ENCODE assay signal across 17 mouse cellular contexts in the genomic region with DNA sequence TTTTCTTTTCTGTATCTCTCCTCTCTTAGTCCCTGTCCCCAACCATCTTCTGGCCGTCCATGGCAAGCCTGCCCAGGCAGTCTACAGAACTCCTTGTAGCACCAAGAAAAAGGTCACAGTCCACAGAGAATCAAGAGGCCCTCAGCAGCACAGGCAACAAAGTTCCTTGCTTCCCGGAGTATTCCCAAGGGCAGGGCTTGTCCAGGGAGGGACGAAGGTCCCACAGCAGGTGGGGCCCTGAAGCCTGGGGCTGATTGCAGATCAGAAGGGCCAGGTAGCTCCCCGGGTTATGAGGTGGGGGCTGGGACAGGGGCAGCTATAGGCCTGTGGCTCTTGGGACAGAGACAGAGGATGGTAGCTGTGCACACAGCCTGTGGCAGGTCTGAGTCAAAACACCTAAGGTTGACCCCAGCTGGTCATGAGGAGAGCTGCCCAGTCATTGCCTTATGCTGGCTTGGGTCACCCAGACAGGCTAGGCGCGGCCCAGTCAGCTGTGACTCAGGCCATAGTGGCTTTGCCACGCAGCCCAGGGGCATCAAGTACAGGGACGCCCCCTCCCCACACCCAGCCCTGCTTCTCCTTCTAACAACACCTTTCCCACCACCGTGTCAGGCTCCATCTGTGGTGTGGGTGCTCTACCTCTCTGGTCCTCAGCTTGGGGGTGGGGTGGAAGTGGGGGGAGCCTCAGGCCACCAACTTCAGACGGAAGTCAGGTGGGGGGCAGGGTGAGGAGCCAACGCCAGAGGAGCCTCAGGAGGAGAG. TPM values are rescaled to one million over a fixed set of nuclear protein-coding genes. Genes with fewer than 3 reads are reported as not detected.
A peak's percentile ranks its signal among the peaks of the same experiment; 100 is the strongest.
DNase-seq lines count a peak whose midpoint lies in the region; ATAC-seq and TF ChIP-seq lines count a peak whose summit lies in the region.
"Had no signal": no experiment of that assay in that cellular context is flagged by ENCODE, and none has a peak within 500 bp of the region (broad histone marks: within the 10 kb centered on the region; RNA-seq: fewer than 3 reads in every experiment).

Gene Lif (plus strand): TSS at position 712 of the 762 bp plus-strand sequence.

- H3K9me3 ChIP-seq in forebrain, embryonic 12.5 days: no peaks in the 10 kb centered on the region
- H3K9me3 ChIP-seq in forebrain, embryonic 10.5 days: no peaks in the 10 kb centered on the region
- no peaks in the 10 kb centered on the region for H3K9me3 ChIP-seq in liver, embryonic 11.5 days (ENCODE audit: control insufficient read depth, low read length)
- no peaks in the 10 kb centered on the region for H3K9me3 ChIP-seq in CH12.LX (replicated peaks; ENCODE audit: low read length)
- H3K9me3 ChIP-seq in intestine, embryonic 16.5 days (ENCODE audit: control insufficient read depth, low read length): no peaks in the 10 kb centered on the region
- H3K9me3 ChIP-seq: liver, embryonic 15.5 days had no signal

- no peak; the same call in 1 of the 2 replicates for TF ChIP-seq RAD21 in CH12.LX (IDR thresholded peaks at IDR 0.05; ENCODE audit: low read depth, low read length)

- no peak within 1 kb of the TSS for H3K27ac ChIP-seq in forebrain, embryonic 12.5 days
- H3K27ac ChIP-seq in forebrain, embryonic 10.5 days: no peak within 1 kb of the TSS
- no peak within 1 kb of the TSS; the same call in 1 of the 2 replicates for H3K27ac ChIP-seq in liver, adult 2 months (replicated peaks; ENCODE audit: insufficient read depth, low read depth, low read length)
- no peak within 1 kb of the TSS for H3K27ac ChIP-seq in liver, embryonic 11.5 days (ENCODE audit: low read depth, low read length)
- H3K27ac ChIP-seq in CH12.LX (ENCODE audit: insufficient read depth, low read depth): no peak within 1 kb of the TSS
- H3K27ac ChIP-seq in intestine, embryonic 16.5 days (ENCODE audit: low read length): peak within 1 kb of the TSS; percentile 91
- H3K27ac ChIP-seq: liver, embryonic 15.5 days had no signal

- no peak for TF ChIP-seq POLR2A in liver, adult 2 months (IDR thresholded peaks at IDR 0.05; ENCODE audit: extremely low read depth, insufficient read depth, low read length)
- no peak for TF ChIP-seq POLR2A in CH12.LX (IDR thresholded peaks at IDR 0.05; ENCODE audit: low read depth, low read length)

- H3K4me1 ChIP-seq in forebrain, embryonic 12.5 days: peaks cover 15% of the 10 kb centered on the region
- peaks cover 23% of the 10 kb centered on the region for H3K4me1 ChIP-seq in forebrain, embryonic 10.5 days
- peaks cover 11% of the 10 kb centered on the region for H3K4me1 ChIP-seq in liver, adult 2 months (ENCODE audit: control insufficient read depth, insufficient read depth, low read length)
- H3K4me1 ChIP-seq in liver, embryonic 11.5 days (replicated peaks; ENCODE audit: control insufficient read depth, insufficient read depth, low read length): peaks cover 6% of the 10 kb centered on the region; the same call in 1 of the 2 replicates
- H3K4me1 ChIP-seq in CH12.LX (ENCODE audit: control insufficient read depth in 1 of 2, insufficient read depth in 2 of 2): peaks cover 19 to 43% of the 10 kb centered on the region in 2 experiments
- H3K4me1 ChIP-seq in intestine, embryonic 16.5 days (ENCODE audit: control insufficient read depth, insufficient read depth, low read length): peaks cover 31% of the 10 kb centered on the region

- no peak within 1 kb of the TSS for H3K9ac ChIP-seq in forebrain, embryonic 12.5 days
- no peak within 1 kb of the TSS for H3K9ac ChIP-seq in liver, adult 2 months (ENCODE audit: low read depth, low read length)
- no peak within 1 kb of the TSS for H3K9ac ChIP-seq in liver, embryonic 11.5 days (ENCODE audit: low read depth, low read length)
- no peak within 1 kb of the TSS for H3K9ac ChIP-seq in CH12.LX (ENCODE audit: insufficient read depth, low read depth)
- peak within 1 kb of the TSS; percentile 64 for H3K9ac ChIP-seq in intestine, embryonic 16.5 days (ENCODE audit: low read depth, low read length)
- H3K9ac ChIP-seq: forebrain, postnatal 0 days; liver, embryonic 15.5 days had no signal

- WGBS in forebrain, embryonic 12.5 days: 63% methylated on average over 11 of the region's 11 CpGs
- WGBS in forebrain, embryonic 10.5 days: 67% methylated on average over 11 of the region's 11 CpGs
- WGBS in liver, adult 2 months: 71% methylated on average over 11 of the region's 11 CpGs
- 70% methylated on average over 11 of the region's 11 CpGs for WGBS in liver, embryonic 11.5 days
- 47% methylated on average over 11 of the region's 11 CpGs for WGBS in intestine, embryonic 16.5 days

- no peak for TF ChIP-seq CTCF in liver, adult 2 months (IDR thresholded peaks at IDR 0.05; ENCODE audit: low read depth, low read length)
- no peak; a peak in 1 of 4 replicates for TF ChIP-seq CTCF in CH12.LX (conservative IDR thresholded peaks at IDR 0.05 in 1 of 2, IDR thresholded peaks at IDR 0.05 in 1 of 2; ENCODE audit: low read depth in 2 of 2, low read length in 2 of 2)

- DNase-seq in forebrain, embryonic 10.5 days (ENCODE audit: extremely low spot score, low spot score): no peak
- DNase-seq in liver, adult 2 months (ENCODE audit: extremely low read depth, low read depth, low spot score): peak; percentile 34
- no peak for DNase-seq in liver, embryonic 11.5 days (ENCODE audit: low spot score)
- DNase-seq in CH12.LX (ENCODE audit: extremely low read depth): no peak
- no peak for DNase-seq in adrenal gland, postnatal 10 days
- no peak for DNase-seq in lung, postnatal 25 days (ENCODE audit: low spot score)
- DNase-seq: adrenal gland, adult 2 months; cerebellum, adult 18-20 months; forebrain, postnatal 0 days; gastrocnemius, postnatal 25 days; heart, postnatal 10 days; thymus, postnatal 14 days had no signal

- in situ Hi-C loops in CH12.LX (cut with MboI; ENCODE audit: low pct_ligation_motif_present, low pct_unique_long_range_greater_than_20kb, low sequenced_read_pairs): loop anchor here (5.0 to 25.0 kb wide), 3 partner anchors 35 to 580 kb away; partner anchors contain the start of gene Nf2

- H3K36me3 ChIP-seq in forebrain, embryonic 12.5 days (replicated peaks): no peaks in the 10 kb centered on the region
- H3K36me3 ChIP-seq in forebrain, embryonic 10.5 days (replicated peaks): no peaks in the 10 kb centered on the region
- no peaks in the 10 kb centered on the region for H3K36me3 ChIP-seq in liver, adult 2 months (ENCODE audit: control insufficient read depth, insufficient read depth, low read length)
- H3K36me3 ChIP-seq in liver, embryonic 11.5 days (ENCODE audit: control insufficient read depth, insufficient read depth, low read length): no peaks in the 10 kb centered on the region
- H3K36me3 ChIP-seq in CH12.LX (replicated peaks in 1 of 2; ENCODE audit: control insufficient read depth in 1 of 2, insufficient read depth in 1 of 2, low read length in 1 of 2): no peaks in the 10 kb centered on the region
- H3K36me3 ChIP-seq in intestine, embryonic 16.5 days (ENCODE audit: control insufficient read depth, insufficient read depth, low read length): no peaks in the 10 kb centered on the region
- H3K36me3 ChIP-seq: liver, embryonic 15.5 days had no signal

- H3K27me3 ChIP-seq in forebrain, embryonic 12.5 days: 0 out of 2 replicates have a peak, but pooled peaks cover 7% of the 10 kb centered on the region
- peaks cover 12% of the 10 kb centered on the region for H3K27me3 ChIP-seq in forebrain, embryonic 10.5 days (ENCODE audit: poor library complexity, severe bottlenecking)
- H3K27me3 ChIP-seq in liver, adult 2 months (ENCODE audit: control insufficient read depth, insufficient read depth, low read length): no peaks in the 10 kb centered on the region
- no peaks in the 10 kb centered on the region for H3K27me3 ChIP-seq in liver, embryonic 11.5 days (replicated peaks; ENCODE audit: control insufficient read depth, insufficient read depth, low read length)
- no peaks in the 10 kb centered on the region for H3K27me3 ChIP-seq in CH12.LX (replicated peaks)
- no peaks in the 10 kb centered on the region for H3K27me3 ChIP-seq in intestine, embryonic 16.5 days (replicated peaks; ENCODE audit: control insufficient read depth, insufficient read depth, low read length)
- H3K27me3 ChIP-seq: liver, embryonic 15.5 days had no signal

- dilution Hi-C loops in CH12.LX (cut with MboI; ENCODE audit: extremely low pct_ligation_motif_present, extremely low pct_unique_long_range_greater_than_20kb, low sequenced_read_pairs): no loop called here

- 0 out of 2 replicates have a peak within 1 kb of the TSS, but pooled peaks have one; percentile 35 for H3K4me2 ChIP-seq in forebrain, embryonic 12.5 days
- H3K4me2 ChIP-seq in liver, embryonic 11.5 days: no peak within 1 kb of the TSS
- no peak within 1 kb of the TSS for H3K4me2 ChIP-seq in CH12.LX (ENCODE audit: insufficient read depth, low read depth, poor library complexity, severe bottlenecking)
- peak within 1 kb of the TSS; percentile 42 for H3K4me2 ChIP-seq in intestine, embryonic 16.5 days (ENCODE audit: low read depth, low read length)

- ATAC-seq in forebrain, embryonic 12.5 days (ENCODE audit: low FRiP score): no peak
- no peak for ATAC-seq in liver, embryonic 11.5 days (replicated peaks; ENCODE audit: low FRiP score)
- ATAC-seq in intestine, embryonic 16.5 days: peak; percentile 86
- ATAC-seq: forebrain, postnatal 0 days; midbrain, embryonic 16.5 days had no signal

- H3K4me3 ChIP-seq in forebrain, embryonic 12.5 days (replicated peaks): no peak within 1 kb of the TSS
- no peak within 1 kb of the TSS; the same call in 1 of the 2 replicates for H3K4me3 ChIP-seq in forebrain, embryonic 10.5 days
- no peak within 1 kb of the TSS for H3K4me3 ChIP-seq in liver, adult 2 months (ENCODE audit: insufficient read depth, low read depth, low read length)
- no peak within 1 kb of the TSS for H3K4me3 ChIP-seq in liver, embryonic 11.5 days (ENCODE audit: low read depth, low read length)
- no peak within 1 kb of the TSS for H3K4me3 ChIP-seq in CH12.LX (replicated peaks in 1 of 3; ENCODE audit: low read depth in 2 of 3, low read length in 2 of 3, poor library complexity in 1 of 3)
- H3K4me3 ChIP-seq in intestine, embryonic 16.5 days (ENCODE audit: low read length): peak within 1 kb of the TSS; percentile 22
- H3K4me3 ChIP-seq: liver, embryonic 15.5 days had no signal

- no peak for TF ChIP-seq EP300 in CH12.LX (IDR thresholded peaks at IDR 0.05; ENCODE audit: low read length)

- H3K79me2 ChIP-seq in liver, adult 2 months (ENCODE audit: control insufficient read depth, insufficient read depth, low read length): no peaks in the 10 kb centered on the region
- no peaks in the 10 kb centered on the region for H3K79me2 ChIP-seq in CH12.LX (replicated peaks; ENCODE audit: control insufficient read depth, extremely low read depth, insufficient read depth, poor library complexity, severe bottlenecking)

RNA-seq across cellular contexts. Expression of gene Lif, which starts in this region (rescaled TPM):
- 0.06 TPM in 1 of 2 replicates, not detected in the other for polyA plus RNA-seq in forebrain, embryonic 12.5 days (2016; fragmentation: Nextera tagmentation; extraction: Ambion mirVana)
- 0.11 TPM in 1 of 2 replicates, not detected in the other for polyA plus RNA-seq in forebrain, embryonic 10.5 days (2016; fragmentation: Nextera tagmentation; extraction: Ambion mirVana)
- not detected in 2 replicates for total RNA-seq in liver, adult 2 months (2014; rRNA removed)
- 0.02 TPM in 2 replicates for polyA plus RNA-seq in liver, adult 2 months (2012; rRNA removed)
- polyA plus RNA-seq in liver, embryonic 11.5 days (2014; fragmentation: Nextera tagmentation; extraction: Ambion mirVana): 0.06 TPM in 1 of 2 replicates, not detected in the other
- 0.42 and 1.8 TPM in 2 replicates for total RNA-seq in CH12.LX (2012; rRNA removed)
- total RNA-seq in CH12.LX (2014; rRNA removed): 0.05 and 0.15 TPM in 2 replicates
- 0.07 and 0.17 TPM in 2 replicates for polyA plus RNA-seq in CH12.LX (2012; ENCODE audit: insufficient read length, low read depth)
- 0.95 and 0.98 TPM in 2 replicates for polyA plus RNA-seq in intestine, embryonic 16.5 days (2015; fragmentation: Nextera tagmentation; extraction: Ambion mirVana)
- total RNA-seq in adrenal gland, postnatal 10 days (2021): under 1 TPM; 0.30 to 0.69 TPM
- polyA plus RNA-seq: liver, embryonic 15.5 days; neural tube, embryonic 11.5 days had no signal

Comparison
In these comparisons a context has a peak if more than half of its experiments do, and no peak if none do; other contexts are left out.
1. Peak in DNase-seq in liver, adult 2 months; RNA of the gene not detected or under 1 TPM.
2. Peak in ATAC-seq, H3K4me3 ChIP-seq, H3K27ac ChIP-seq, H3K9ac ChIP-seq and H3K4me2 ChIP-seq in intestine, embryonic 16.5 days; RNA of the gene not detected or under 1 TPM.